In genomic region chr2:129038937-129039631, GRCm38 (mm10) we compare ENCODE assay signal across 8 mouse cellular contexts. TPM values are rescaled to one million over a fixed set of nuclear protein-coding genes. Genes with fewer than 3 reads are reported as not detected.
DNase-seq lines count a peak whose midpoint lies in the region; ATAC-seq lines count a peak whose summit lies in the region.

No protein-coding gene starts in this region.

- no peak for ATAC-seq in heart, embryonic 11.5 days (replicated peaks; ENCODE audit: insufficient number of reproducible peaks, low FRiP score, low TSS enrichment)
- ATAC-seq in liver, embryonic 15.5 days (ENCODE audit: insufficient read depth): no peak

- H3K9ac ChIP-seq in heart, embryonic 11.5 days (ENCODE audit: low read depth, low read length): peak overlapping the region; percentile 58
- no peak overlapping the region for H3K9ac ChIP-seq in liver, embryonic 15.5 days

- no peaks in the 10 kb centered on the region for H3K9me3 ChIP-seq in heart, embryonic 11.5 days (replicated peaks; ENCODE audit: control insufficient read depth, low read length)
- H3K9me3 ChIP-seq in liver, embryonic 15.5 days (replicated peaks): no peaks in the 10 kb centered on the region

- 3% methylated on average over 62 of the region's 62 CpGs for WGBS in heart, embryonic 11.5 days (ENCODE audit: insufficient replicate concordance)
- WGBS in liver, embryonic 15.5 days (ENCODE audit: insufficient replicate concordance): 5% methylated on average over 62 of the region's 62 CpGs

- no peak for DNase-seq in heart, adult 8-10 months (ENCODE audit: low spot score)
- peak; percentile 40 for DNase-seq in ZHBTc4 (ENCODE audit: low read depth, low spot score)
- DNase-seq in embryo, embryonic 11.5 days (ENCODE audit: low read depth, low spot score): peak; percentile 13
- DNase-seq in heart, postnatal 4 days: peak; percentile 20
- peak; percentile 78 for DNase-seq in retina, postnatal 1 day
- no peak for DNase-seq in frontal cortex, postnatal 10 days (ENCODE audit: low spot score in 2 of 2)

- H3K4me1 ChIP-seq in heart, embryonic 11.5 days (ENCODE audit: control insufficient read depth, insufficient read depth, low read length): peaks cover 10% of the 10 kb centered on the region; the same call in 1 of the 2 replicates
- H3K4me1 ChIP-seq in liver, embryonic 15.5 days (replicated peaks): peaks cover 9% of the 10 kb centered on the region

- H3K4me2 ChIP-seq in heart, embryonic 11.5 days: peak overlapping the region; percentile 91
- peak overlapping the region; percentile 54 for H3K4me2 ChIP-seq in liver, embryonic 15.5 days

- peak overlapping the region; percentile 47 for H3K4me3 ChIP-seq in heart, embryonic 11.5 days (ENCODE audit: low read depth, low read length)
- peak overlapping the region; percentile 12; the same call in 1 of the 2 replicates for H3K4me3 ChIP-seq in liver, embryonic 15.5 days (replicated peaks)

- no peaks in the 10 kb centered on the region for H3K36me3 ChIP-seq in heart, embryonic 11.5 days (ENCODE audit: control insufficient read depth, insufficient read depth, low read length)
- H3K36me3 ChIP-seq in liver, embryonic 15.5 days (replicated peaks): no peaks in the 10 kb centered on the region

- no peak overlapping the region for H3K27ac ChIP-seq in heart, embryonic 11.5 days (ENCODE audit: low read depth, low read length)
- no peak overlapping the region for H3K27ac ChIP-seq in liver, embryonic 15.5 days (replicated peaks)

- H3K27me3 ChIP-seq in heart, embryonic 11.5 days (ENCODE audit: control insufficient read depth, insufficient read depth, low read length): peaks cover 40% of the 10 kb centered on the region
- H3K27me3 ChIP-seq in liver, embryonic 15.5 days: peaks cover 75% of the 10 kb centered on the region

RNA-seq across cellular contexts. Expression of gene Vinac1, which starts 8.9 kb away (rescaled TPM):
- 0.13 TPM in 1 of 2 replicates, not detected in the other for polyA plus RNA-seq in heart, embryonic 11.5 days (2014; fragmentation: Nextera tagmentation; extraction: Ambion mirVana)
- total RNA-seq in heart, adult 8-10 months (2022): under 1 TPM in 1 of 4 experiments, not detected in 3; 0.08 TPM
- under 1 TPM in 1 of 2 experiments, not detected in 1; 0.07 TPM for total RNA-seq in heart, postnatal 4 days (2021)
- not detected in 2 replicates for polyA plus RNA-seq in liver, embryonic 15.5 days (2015; fragmentation: Nextera tagmentation; extraction: Ambion mirVana)

RNA-seq across cellular contexts. Expression of gene Ttl, which starts 26.7 kb away (rescaled TPM):
- 7.4 and 8.5 TPM in 2 replicates for polyA plus RNA-seq in heart, embryonic 11.5 days (2014; fragmentation: Nextera tagmentation; extraction: Ambion mirVana)
- total RNA-seq in heart, adult 8-10 months (2022): 10 to 100 TPM; 17.9 to 22.8 (median 21.9) TPM
- 10 to 100 TPM; 18.7 to 18.9 TPM for total RNA-seq in heart, postnatal 4 days (2021)
- polyA plus RNA-seq in liver, embryonic 15.5 days (2015; fragmentation: Nextera tagmentation; extraction: Ambion mirVana): 1.6 and 1.8 TPM in 2 replicates

Comparison
In these comparisons a context has a peak if more than half of its experiments do, and no peak if none do; other contexts are left out.
1. DNase-seq: peak in ZHBTc4 (single experiment), embryo, embryonic 11.5 days (single experiment), heart, postnatal 4 days (single experiment) and retina, postnatal 1 day (single experiment); none in heart, adult 8-10 months (single experiment) and frontal cortex, postnatal 10 days (0 of 2).